Mouse (Mus musculus) mature B cell (primary cell): ENCODE measurements around the gene Hpcal4.

Experiments used
- in situ Hi-C: fragments of 300-500 bp; cut with MboI; formaldehyde crosslinking; loops from 2 replicates; pipeline ENCODE4 v1.14.3; 2019

The Hpcal4 gene

DNA sequence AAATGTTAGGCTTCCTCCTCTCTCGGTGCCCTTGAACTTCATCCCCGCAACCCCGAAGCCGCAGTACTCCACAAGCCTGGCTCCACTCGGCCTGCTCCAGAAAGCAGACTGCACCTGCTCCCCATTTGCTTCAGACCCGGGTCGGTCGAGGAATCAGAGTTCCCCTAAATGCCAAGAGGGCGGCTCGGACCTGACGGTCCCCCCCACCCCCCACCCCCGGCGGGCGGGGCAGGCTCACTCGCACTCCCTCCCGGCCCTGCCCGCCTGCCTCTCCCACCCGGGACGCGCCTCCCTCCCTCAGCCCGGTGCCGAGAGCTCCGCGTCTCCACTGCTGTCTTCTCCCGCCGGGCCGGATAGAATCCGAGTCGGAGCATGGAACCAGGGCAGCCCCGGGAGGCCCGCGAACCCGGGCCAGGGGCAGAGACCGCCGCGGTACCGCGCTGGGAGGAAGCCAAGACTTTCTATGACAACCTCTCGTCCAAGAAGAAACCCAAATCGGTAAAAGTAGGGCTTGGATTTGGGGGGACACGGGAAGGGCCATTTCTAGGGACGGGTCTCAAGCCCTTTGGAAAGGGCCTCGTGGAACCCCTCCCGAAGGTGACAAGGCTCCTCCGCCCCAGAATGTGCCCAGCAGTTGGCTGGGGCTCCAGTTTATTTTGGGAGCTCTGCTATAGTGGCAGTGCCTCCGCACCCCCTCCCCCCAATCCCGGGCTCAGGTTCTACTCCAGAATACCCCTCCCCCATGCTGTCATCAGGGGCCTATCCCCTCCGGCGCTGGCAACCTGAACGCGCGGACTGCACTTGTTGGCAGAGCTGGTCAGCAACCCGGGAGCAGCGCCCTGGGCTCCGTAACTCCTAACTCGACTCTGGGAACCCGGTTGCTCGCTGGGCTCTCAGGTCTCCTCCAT lies 18.4 kb downstream of the Hpcal4 start, which contains the start of gene Nt5c1a:
Nt5c1a (plus strand) TSS at position 319 of the 908 bp plus-strand sequence.
- in situ Hi-C loops: no loop called here

GRCm38 (mm10) chr4:123202094-123202420 lies 19.0 kb downstream of the Hpcal4 start:
- in situ Hi-C loops: no loop called here

GRCm38 (mm10) chr4:123207337-123207736 lies 24.3 kb downstream of the Hpcal4 start:
- in situ Hi-C loops: no loop called here

GRCm38 (mm10) chr4:123210996-123211395 lies 28.0 kb downstream of the Hpcal4 start:
- in situ Hi-C loops: no loop called here

GRCm38 (mm10) chr4:123211453-123211852 lies 28.4 kb downstream of the Hpcal4 start:
- in situ Hi-C loops: no loop called here

GRCm38 (mm10) chr4:123212330-123212729 lies 29.3 kb downstream of the Hpcal4 start:
- in situ Hi-C loops: no loop called here

- in situ Hi-C loops: no loop called here
Measured at GRCm38 (mm10) chr4:123213975-123214374, 30.9 kb downstream of the Hpcal4 start.

DNA sequence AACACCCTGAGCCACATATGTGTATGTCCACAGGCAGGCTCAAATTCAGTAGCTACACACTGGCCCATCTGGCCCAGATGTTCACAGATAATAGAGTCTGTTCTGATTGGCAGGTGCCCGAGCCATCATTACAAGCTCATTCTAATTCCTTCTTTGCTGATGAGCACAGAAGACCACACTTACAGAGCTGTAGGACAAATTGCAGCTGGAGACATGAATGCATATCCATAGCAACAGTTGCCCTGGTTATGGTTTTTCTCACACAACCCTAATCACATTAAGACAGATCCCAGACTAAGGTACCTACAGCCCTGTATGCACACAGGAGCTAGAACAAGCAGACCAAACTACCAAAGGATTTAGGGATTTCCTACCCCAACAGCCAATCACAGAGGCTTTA lies 32.3 kb downstream of the Hpcal4 start:
- in situ Hi-C loops: no loop called here

GRCm38 (mm10) chr4:123216782-123217181 lies 33.8 kb downstream of the Hpcal4 start:
- in situ Hi-C loops: no loop called here

- in situ Hi-C loops: no loop called here
Measured at GRCm38 (mm10) chr4:123219720-123220357, 36.8 kb downstream of the Hpcal4 start.

DNA sequence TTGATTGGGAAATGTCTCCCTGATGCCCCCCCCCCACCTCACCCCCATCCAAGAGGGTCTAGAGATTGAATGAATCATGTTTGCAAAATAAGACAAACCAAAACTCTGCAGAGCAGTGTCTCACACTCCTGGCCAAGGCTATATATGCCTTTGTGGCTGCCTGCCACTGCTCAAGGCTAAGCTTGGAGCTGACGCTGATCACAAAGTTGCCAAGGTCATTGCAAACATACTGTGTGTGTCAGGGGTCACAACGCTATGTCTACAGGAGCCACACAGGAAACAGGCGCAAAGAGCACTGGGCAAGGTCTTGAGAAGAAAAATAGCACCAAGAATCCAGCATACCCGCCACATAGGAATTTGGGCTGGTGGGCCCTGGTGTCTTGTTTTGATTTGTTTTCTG lies 37.6 kb downstream of the Hpcal4 start:
- in situ Hi-C loops: no loop called here

GRCm38 (mm10) chr4:123223309-123223708 lies 40.3 kb downstream of the Hpcal4 start:
- in situ Hi-C loops: no loop called here

DNA sequence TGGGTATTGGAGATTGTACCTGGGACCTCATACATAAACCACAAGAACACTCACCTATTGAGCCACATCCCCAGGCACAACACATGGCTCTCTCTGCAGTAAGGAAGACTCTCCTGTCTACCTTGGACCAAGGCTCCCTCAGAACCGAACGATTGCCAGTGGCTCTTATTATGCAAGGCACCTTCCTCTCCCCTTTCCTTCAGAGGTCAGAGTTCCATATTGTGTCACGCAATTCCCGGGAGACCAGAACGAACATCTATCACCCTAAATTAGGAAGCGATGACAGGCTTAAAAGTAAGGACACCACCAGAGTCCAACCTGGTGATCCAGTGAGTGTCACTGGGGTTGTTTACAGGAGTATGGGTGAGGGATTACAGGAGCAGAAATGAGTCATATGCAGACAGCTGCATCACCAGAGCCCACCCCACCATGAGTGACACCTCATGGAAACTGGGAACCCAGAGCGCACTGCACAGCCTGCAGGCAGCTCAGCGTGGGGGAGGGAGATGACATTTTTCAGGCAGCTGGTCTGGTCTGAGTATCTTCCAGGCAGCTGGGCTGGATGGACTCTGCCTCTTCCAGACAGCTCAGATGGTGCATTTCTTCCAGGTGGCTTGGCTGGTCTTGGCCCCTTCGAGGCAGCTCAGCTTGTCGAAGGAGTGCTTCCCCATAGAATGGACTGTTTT lies 42.8 kb downstream of the Hpcal4 start:
- in situ Hi-C loops: no loop called here

DNA sequence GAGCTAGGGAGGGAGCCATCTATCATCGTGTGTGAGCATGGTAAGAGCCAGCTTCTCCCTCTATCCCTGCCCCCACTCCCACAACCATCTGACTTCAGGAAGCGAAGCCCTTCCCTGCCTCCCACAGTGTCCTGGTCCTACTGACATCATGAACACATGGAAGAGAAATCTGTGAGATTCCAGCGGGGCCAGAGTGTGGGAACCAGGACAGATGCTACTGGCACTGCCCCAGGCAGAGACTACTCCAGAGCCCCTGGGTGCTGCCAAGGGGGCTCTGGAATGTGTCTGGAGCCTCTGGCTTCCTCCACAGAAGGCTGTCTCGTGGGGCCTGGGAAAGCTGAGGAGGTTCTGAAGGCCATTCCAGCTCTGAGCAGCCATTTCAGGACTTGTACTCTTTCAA lies 44.7 kb downstream of the Hpcal4 start:
- in situ Hi-C loops: no loop called here

GRCm38 (mm10) chr4:123228270-123228669 lies 45.2 kb downstream of the Hpcal4 start:
- in situ Hi-C loops: no loop called here

DNA sequence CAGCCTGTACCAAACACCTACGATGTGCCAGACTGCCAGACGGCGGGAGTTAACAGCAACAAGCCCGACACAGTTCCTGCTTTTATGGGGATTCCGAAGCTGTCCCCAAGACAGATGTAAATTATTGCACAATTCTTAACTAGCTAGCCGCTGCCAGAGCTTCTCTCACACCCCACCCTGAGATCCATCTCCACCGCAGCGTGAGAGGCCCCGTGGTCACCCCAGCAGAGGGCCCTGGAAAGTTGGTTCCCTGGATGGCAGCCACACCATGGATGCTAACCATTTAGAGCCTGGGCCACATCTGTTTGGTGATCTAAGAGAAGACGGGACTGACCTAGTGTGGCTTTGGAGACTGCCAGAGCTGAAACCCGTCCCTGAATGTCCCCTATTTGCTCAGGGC lies 46.1 kb downstream of the Hpcal4 start:
- in situ Hi-C loops: no loop called here

DNA sequence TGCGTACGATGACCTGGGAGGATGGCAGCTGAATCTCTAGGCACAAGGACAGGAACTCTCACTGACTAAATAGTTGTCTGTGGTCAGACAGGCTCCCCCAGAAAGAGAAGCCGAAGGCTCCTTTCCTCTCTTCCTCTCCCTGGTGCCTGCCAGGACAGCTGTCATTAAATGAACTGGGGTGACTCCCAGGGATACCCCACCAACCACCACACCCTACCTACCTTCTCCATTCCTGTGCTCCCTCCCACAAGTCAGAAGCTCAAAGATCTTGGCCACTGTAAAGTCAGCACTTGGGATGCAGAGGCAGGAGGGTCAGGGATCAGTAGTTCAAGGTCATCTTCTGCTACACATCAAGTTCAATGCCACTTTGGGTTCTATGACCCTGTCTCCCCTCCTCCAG lies 49.8 kb downstream of the Hpcal4 start:
- in situ Hi-C loops: no loop called here

- in situ Hi-C loops: no loop called here
Measured at GRCm38 (mm10) chr4:123233492-123234084, 50.6 kb downstream of the Hpcal4 start, which contains the start of gene Heyl. TSS of gene Heyl (plus strand) at chr4:123233556.

- in situ Hi-C loops: no loop called here
Measured at GRCm38 (mm10) chr4:123235835-123236430, 52.9 kb downstream of the Hpcal4 start.

- in situ Hi-C loops: no loop called here
Measured at GRCm38 (mm10) chr4:123236431-123237031, 53.5 kb downstream of the Hpcal4 start.
